Mouse (Mus musculus) heart, postnatal 0 days (tissue): ENCODE measurements around the gene Prkcb. TPM values are rescaled to one million over a fixed set of nuclear protein-coding genes. Genes with fewer than 3 reads are reported as not detected.

ENCODE experiments used
- ATAC-seq: fragments of 200-750 bp; cut with Nextera tagmentation; 2 replicates; pipeline ENCODE4 v1.8.0; 2017; ENCODE audit warnings: low read depth, moderate number of reproducible peaks, moderate library complexity; ENCODE audit not compliant: insufficient read depth
- DNase-seq: peaks from one replicate; pipeline ENCODE4 v3.0.0-alpha.2; 2016; ENCODE audit warnings: low spot score
- H3K27ac ChIP-seq: fragments of 300-500 bp; sonication (generic); 2 replicates; pipeline ENCODE4 v1.5.1; 2014; ENCODE audit warnings: low read depth, mild to moderate bottlenecking
- H3K27me3 ChIP-seq: fragments of 300-500 bp; sonication (generic); 2 replicates; pipeline ENCODE4 v1.6.1; 2014; ENCODE audit warnings: low read length, mixed read lengths; ENCODE audit not compliant: control insufficient read depth, insufficient read depth
- H3K36me3 ChIP-seq: fragments of 300-500 bp; sonication (generic); replicated peaks from 2 replicates; pipeline ENCODE4 v1.6.1; 2014; ENCODE audit warnings: low read length, mixed read lengths; ENCODE audit not compliant: control insufficient read depth, insufficient read depth
- H3K4me1 ChIP-seq: fragments of 300-500 bp; sonication (generic); 2 replicates; pipeline ENCODE4 v1.6.1; 2014; ENCODE audit warnings: antibody characterized with exemption; ENCODE audit not compliant: control insufficient read depth, insufficient read depth
- H3K4me2 ChIP-seq: fragments of 300-500 bp; sonication (generic); 2 replicates; pipeline ENCODE4 v1.6.1; 2014; ENCODE audit warnings: low read depth, mild to moderate bottlenecking, low read length, moderate library complexity
- H3K4me3 ChIP-seq: fragments of 300-500 bp; sonication (generic); 2 replicates; pipeline ENCODE4 v1.5.1; 2014; ENCODE audit warnings: low read depth, low read length
- H3K9ac ChIP-seq: fragments of 300-500 bp; sonication (generic); replicated peaks from 2 replicates; pipeline ENCODE4 v1.6.1; 2014; ENCODE audit warnings: low read depth, low read length, mixed read lengths
- H3K9me3 ChIP-seq: fragments of 300-500 bp; sonication (generic); replicated peaks from 2 replicates; pipeline ENCODE4 v1.6.1; 2016; ENCODE audit warnings: low read length; ENCODE audit not compliant: control insufficient read depth
- CTCF ChIP-seq: IDR thresholded peaks from 2 replicates; pipeline ENCODE4 v1.5.1; 2016; ENCODE audit warnings: antibody characterized with exemption, control low read depth, low read depth
- EP300 ChIP-seq: IDR thresholded peaks from 2 replicates; pipeline ENCODE4 v1.6.1; 2016; ENCODE audit warnings: antibody characterized with exemption, low read depth
- WGBS: fragments of 180-500 bp; shearing (Covaris S2); extraction: QIAGEN DNeasy Blood & Tissue Kit; methylation state at CpG from one replicate; pipeline ENCODE4 v1.1.7; 2014; 5-methylcytosine and 5-hydroxymethylcytosine counted together
- polyA plus RNA-seq: library from polyadenylated mRNA; unstranded; fragments of >200 nt; fragmentation: Nextera tagmentation; extraction: Ambion mirVana; gene quantifications from 2 replicates; pipeline ENCODE4 v1.2.1, GENCODE M21; 2015
- total RNA-seq: library from RNA; depleted of rRNA; stranded (reverse); fragments of >200 nt; gene quantifications from 2 replicates; pipeline ENCODE4 v1.2.3, GENCODE M21; 2014; ENCODE audit warnings: low replicate concordance

Gene Prkcb
- total and polyA plus RNA-seq, 2 experiments from 2014 or later = 1.1 to 1.9 TPM

DNA sequence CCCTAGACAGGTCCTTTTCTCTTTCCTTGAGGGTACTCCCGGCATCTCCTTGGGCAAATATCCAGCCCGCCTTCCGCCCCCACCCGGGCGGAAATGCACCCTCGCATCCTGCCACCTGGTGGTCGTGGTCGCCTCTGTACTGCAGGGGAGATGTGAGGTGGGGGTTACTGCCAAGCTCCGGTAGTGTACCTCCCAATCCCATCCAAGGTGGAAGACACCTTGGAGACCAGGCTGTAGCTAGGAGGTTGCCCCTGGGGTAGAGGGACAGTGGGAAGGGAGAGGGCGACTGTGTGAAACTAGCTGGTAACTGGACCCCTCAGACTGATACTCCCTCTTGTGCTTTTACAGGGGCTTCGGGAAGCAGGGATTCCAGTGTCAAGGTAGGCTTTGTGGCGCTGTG, 1.6 kb downstream of the Prkcb start:
- no peak for ATAC-seq

DNA sequence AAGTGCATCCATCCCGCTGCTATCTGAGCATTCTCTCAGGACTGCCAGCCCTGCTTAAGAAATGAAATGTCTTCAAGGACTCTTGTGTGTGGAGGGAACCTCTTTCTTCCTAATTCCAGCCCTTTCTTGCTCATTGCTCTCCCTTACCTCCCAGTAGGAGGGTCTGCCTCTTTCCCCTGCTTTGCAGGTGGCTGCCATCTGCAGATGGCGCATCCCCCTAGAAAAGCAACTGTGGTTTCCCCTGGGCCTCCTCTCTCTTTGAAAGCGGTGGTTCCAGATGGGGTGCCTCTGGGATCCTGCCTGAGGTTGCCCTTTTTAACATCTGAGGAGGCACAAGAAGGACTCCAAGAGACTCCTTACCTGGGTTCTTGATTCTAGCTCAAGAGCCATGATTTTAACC, 2.2 kb downstream of the Prkcb start:
- Histone ChIP-seq H3K27me3 (peaks cover 37% of the 10 kb centered on the region), H3K27ac (no peak overlapping the region), H3K9ac (no peak overlapping the region), H3K4me2 (peak overlapping the region; percentile 84; the same call in 1 of the 2 replicates), H3K9me3 (no peaks in the 10 kb centered on the region), H3K4me3 (peak overlapping the region; percentile 63; the same call in 1 of the 2 replicates), H3K4me1 (no peaks in the 10 kb centered on the region), H3K36me3 (no peaks in the 10 kb centered on the region)
- TF ChIP-seq EP300 = no peak
- TF ChIP-seq CTCF = no peak
- no peak for DNase-seq
- 68% methylated on average over 3 of the region's 3 CpGs for WGBS
- no peak for ATAC-seq

More for the DNA sequence above, 1.6 kb downstream of the Prkcb start:
- H3K27me3 ChIP-seq = peaks cover 37% of the 10 kb centered on the region
- peak overlapping the region; percentile 84 for H3K4me2 ChIP-seq
- H3K4me3 ChIP-seq = peak overlapping the region; percentile 63
- no peak overlapping the region for H3K9ac ChIP-seq
- DNase-seq = no peak
- no peak overlapping the region for H3K27ac ChIP-seq
- TF ChIP-seq EP300 (no peak), CTCF (no peak)
- H3K9me3 ChIP-seq = no peaks in the 10 kb centered on the region
- no peaks in the 10 kb centered on the region for H3K36me3 ChIP-seq
- no peaks in the 10 kb centered on the region for H3K4me1 ChIP-seq
- whole genome bisulfite sequencing = 12% methylated on average over 12 of the region's 12 CpGs

DNA sequence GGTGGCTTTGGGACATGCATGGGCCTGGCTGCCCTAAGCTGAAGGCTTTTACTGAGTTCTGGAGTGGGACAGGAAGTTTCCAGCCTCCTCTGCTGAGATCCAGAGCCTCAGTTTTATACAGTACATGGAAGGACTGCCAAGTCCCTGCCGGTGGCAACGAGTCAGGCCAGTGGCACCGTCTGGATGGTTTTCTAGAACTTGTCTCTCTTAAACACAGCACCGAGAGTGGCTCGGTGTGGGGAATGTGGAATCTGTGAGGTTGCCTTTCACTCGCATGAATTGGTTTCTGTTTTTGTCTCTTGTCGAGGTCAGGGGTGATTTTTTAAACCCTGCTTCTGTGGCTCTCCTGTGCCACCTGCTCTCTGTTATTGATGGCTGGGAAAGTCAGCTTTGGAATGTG, 3.6 kb downstream of the Prkcb start:
- DNase-seq (no peak), ATAC-seq (no peak)
- no peak overlapping the region for H3K4me3 ChIP-seq
- no peak overlapping the region for H3K4me2 ChIP-seq
- no peak overlapping the region for H3K9ac ChIP-seq
- 61% methylated on average over 7 of the region's 7 CpGs for WGBS
- no peaks in the 10 kb centered on the region for H3K36me3 ChIP-seq
- no peak overlapping the region for H3K27ac ChIP-seq
- H3K4me1 ChIP-seq = no peaks in the 10 kb centered on the region
- H3K27me3 ChIP-seq = peaks cover 37% of the 10 kb centered on the region
- no peak for TF ChIP-seq CTCF
- no peak for TF ChIP-seq EP300
- no peaks in the 10 kb centered on the region for H3K9me3 ChIP-seq

DNA sequence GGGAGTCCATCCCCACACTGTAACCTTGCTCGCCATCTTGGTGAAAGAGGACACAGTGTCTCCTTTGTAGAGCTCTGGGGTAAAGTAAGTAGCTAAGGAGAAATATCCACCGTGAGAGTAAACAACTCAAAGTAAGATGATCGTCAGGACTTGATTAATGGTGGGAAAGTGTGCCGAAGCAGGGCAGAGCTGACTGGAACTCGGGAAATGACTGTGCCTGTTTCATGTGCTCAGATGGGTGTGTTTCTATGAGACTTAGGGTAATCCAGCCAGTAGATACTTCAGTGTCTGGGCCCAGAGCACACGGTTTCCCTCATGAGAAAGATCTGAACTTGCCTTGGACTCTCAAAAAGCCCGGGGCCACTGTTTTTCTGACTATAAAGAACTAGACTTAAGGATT, 5.6 kb downstream of the Prkcb start:
- TF ChIP-seq EP300 = no peak
- TF ChIP-seq CTCF = no peak
- Histone ChIP-seq H3K4me2 (no peak overlapping the region), H3K36me3 (no peaks in the 10 kb centered on the region), H3K27me3 (peaks cover 20% of the 10 kb centered on the region), H3K4me3 (no peak overlapping the region), H3K9ac (no peak overlapping the region), H3K9me3 (no peaks in the 10 kb centered on the region), H3K4me1 (no peaks in the 10 kb centered on the region), H3K27ac (no peak overlapping the region)
- 75% methylated on average over 7 of the region's 7 CpGs for WGBS
- ATAC-seq (no peak), DNase-seq (no peak)

DNA sequence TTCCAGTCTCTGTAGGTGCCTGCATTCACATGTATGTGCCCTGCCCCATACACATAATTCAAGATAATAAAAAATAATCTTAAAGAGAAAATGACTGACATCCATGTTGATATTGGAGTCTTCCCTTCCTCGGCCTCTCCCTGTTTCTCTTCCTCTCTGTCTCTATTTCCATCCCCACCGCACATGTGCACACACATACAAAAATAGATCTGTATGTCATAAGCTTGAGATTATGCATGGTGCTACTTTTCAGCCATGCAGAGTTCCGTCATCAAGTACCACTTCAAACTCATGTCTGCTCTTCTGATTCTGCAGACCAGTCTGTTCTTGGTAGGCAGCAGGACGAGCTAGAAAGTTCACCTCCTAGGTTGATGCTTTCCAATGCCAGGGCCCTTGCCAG, 6.8 kb downstream of the Prkcb start:
- Histone ChIP-seq H3K9me3 (no peaks in the 10 kb centered on the region), H3K4me3 (no peak overlapping the region), H3K36me3 (no peaks in the 10 kb centered on the region), H3K27me3 (peaks cover 8% of the 10 kb centered on the region), H3K9ac (no peak overlapping the region), H3K4me1 (no peaks in the 10 kb centered on the region), H3K4me2 (no peak overlapping the region), H3K27ac (no peak overlapping the region)
- no peak for TF ChIP-seq EP300
- no peak for TF ChIP-seq CTCF
- DNase-seq (peak; percentile 40), ATAC-seq (peak; percentile 68)
- WGBS = 39% methylated on average over 4 of the region's 4 CpGs

DNA sequence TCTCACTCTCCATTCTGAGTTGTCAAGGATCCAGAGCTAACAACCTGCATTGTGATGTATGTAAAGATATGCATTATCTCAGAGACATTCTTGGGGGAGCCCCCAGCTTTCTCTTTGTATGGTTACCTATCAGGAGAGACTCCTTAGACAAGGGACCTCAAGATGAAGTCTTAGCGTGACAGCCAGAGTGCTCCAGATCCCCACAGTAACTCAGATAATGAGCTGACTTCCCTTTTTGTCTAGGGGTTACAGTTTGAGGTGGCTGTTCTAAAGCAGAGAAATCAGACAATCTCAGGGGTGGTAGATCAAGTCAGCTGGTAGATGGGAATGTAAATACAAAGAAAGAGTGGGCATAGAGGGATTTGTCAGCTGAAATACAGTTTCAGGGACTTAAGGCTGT, 7.8 kb downstream of the Prkcb start:
- Histone ChIP-seq H3K9ac (no peak overlapping the region), H3K9me3 (no peaks in the 10 kb centered on the region), H3K4me1 (no peaks in the 10 kb centered on the region), H3K27ac (no peak overlapping the region), H3K4me2 (no peak overlapping the region), H3K36me3 (no peaks in the 10 kb centered on the region), H3K4me3 (no peak overlapping the region), H3K27me3 (no peaks in the 10 kb centered on the region; the same call in 1 of the 2 replicates)
- ATAC-seq (no peak), DNase-seq (no peak)
- WGBS = 62% methylated on average over 1 of the region's 1 CpGs
- TF ChIP-seq CTCF (no peak), EP300 (no peak)
